Mouse (Mus musculus) G1E (cell line): ENCODE measurements around the gene H2-DMb1.

Source experiments
- CTCF ChIP-seq: IDR thresholded peaks from 2 replicates; pipeline ENCODE4 v1.5.1; 2012; ENCODE audit warnings: low read depth, low read length, inconsistent platforms, mixed read lengths
- TAL1 ChIP-seq: conservative IDR thresholded peaks from 2 replicates; pipeline ENCODE4 v1.6.1; 2012; ENCODE audit warnings: low read depth, low read length, inconsistent platforms, mixed read lengths

DNA sequence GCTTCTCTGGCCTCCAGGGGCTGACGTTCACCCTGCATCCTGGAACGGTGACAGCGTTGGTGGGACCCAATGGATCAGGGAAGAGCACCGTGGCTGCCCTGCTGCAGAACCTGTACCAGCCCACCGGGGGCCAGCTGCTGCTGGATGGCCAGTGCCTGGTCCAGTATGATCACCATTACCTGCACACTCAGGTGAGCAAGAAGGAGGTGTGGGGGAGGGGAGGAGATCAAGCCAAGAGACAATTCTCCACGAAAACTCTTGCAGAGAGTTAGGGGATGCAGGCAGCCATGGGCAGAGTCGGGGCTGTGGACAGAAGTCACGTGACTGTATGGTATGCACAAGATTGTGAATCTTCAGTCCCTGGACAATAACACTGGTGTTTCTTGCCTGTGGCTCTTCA is 40.6 kb downstream of the H2-DMb1 start:
- TF ChIP-seq CTCF, result no peak
- no peak for TF ChIP-seq TAL1
